17 mouse cellular contexts compared by ENCODE assay signal in genomic region chr4:89090217-89090616, GRCm38 (mm10).
"Had no signal": no experiment of that assay in that cellular context is flagged by ENCODE, and none has a peak within 500 bp of the region (broad histone marks: within the 10 kb centered on the region; RNA-seq: fewer than 3 reads in every experiment).

No protein-coding gene starts in this region.

- H3K4me1 ChIP-seq: lung, embryonic 15.5 days; midbrain, embryonic 12.5 days; neural tube, embryonic 12.5 days; stomach, embryonic 15.5 days had no signal

- ATAC-seq: liver, postnatal 0 days; lung, postnatal 0 days had no signal

- H3K4me2 ChIP-seq: lung, embryonic 15.5 days; midbrain, embryonic 12.5 days; neural tube, embryonic 12.5 days; stomach, embryonic 15.5 days had no signal

- H3K27me3 ChIP-seq: lung, embryonic 15.5 days; megakaryocyte, embryonic 14.5 days; neural tube, embryonic 12.5 days; stomach, embryonic 15.5 days had no signal

- H3K27ac ChIP-seq: lung, embryonic 15.5 days; macrophage; midbrain, embryonic 12.5 days; neural tube, embryonic 12.5 days; stomach, embryonic 15.5 days; stomach, postnatal 0 days had no signal

- H3K9me3 ChIP-seq: lung, embryonic 15.5 days; megakaryocyte, embryonic 14.5 days; midbrain, embryonic 12.5 days; neural tube, embryonic 12.5 days; stomach, embryonic 15.5 days had no signal

- H3K4me3 ChIP-seq: lung, embryonic 15.5 days; megakaryocyte, embryonic 14.5 days; midbrain, embryonic 12.5 days; neural tube, embryonic 12.5 days; stomach, embryonic 15.5 days had no signal

- H3K36me3 ChIP-seq: lung, embryonic 15.5 days; midbrain, embryonic 12.5 days; neural tube, embryonic 12.5 days; stomach, embryonic 15.5 days had no signal

- DNase-seq: liver, postnatal 0 days; lung, adult 2 months; lung, postnatal 14 days; lung, postnatal 36 days; midbrain, embryonic 14.5 days; right cerebral cortex, postnatal 14 days; thymus, adult 2 months; thymus, postnatal 25 days; thymus, postnatal 4 days had no signal

- H3K9ac ChIP-seq: liver, postnatal 0 days; lung, embryonic 15.5 days; midbrain, embryonic 12.5 days; neural tube, embryonic 12.5 days; stomach, embryonic 15.5 days had no signal
